Mouse (Mus musculus): ENCODE measurements at regions not wholly inside any gene's neighbourhood (a gene's known extent, or its start where the extent isn't known, plus 50 kb on each side); places are given as distances from the start of the nearest gene placed in this dataset.
A peak's percentile ranks its signal among the peaks of the same experiment; 100 is the strongest.
"Not testable (repeated sequence)": the region's sequence is repeated elsewhere in the genome, so short reads cannot be mapped to it uniquely, and the experiment has no call there.

DNA sequence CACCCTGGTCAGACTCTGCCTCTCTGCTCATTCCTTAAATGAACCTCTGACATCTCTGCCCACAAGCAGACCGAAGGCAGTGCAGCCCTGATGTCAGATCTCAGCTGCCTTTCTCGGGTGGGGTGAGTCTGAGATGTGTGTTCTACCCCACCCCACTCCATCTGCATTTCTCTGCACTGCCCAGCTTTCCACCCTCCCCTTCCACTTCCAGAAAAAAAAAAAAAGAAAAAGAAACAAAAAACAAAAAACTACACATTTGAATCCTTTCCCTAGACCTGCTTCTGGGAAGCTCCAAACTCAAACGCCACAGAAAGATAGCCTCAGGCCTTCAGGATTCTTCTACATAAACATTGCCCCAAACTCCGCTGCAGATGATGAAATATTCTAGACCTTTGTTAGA lies 72.8 kb upstream of the Zfp706 start:
- no peak for TF ChIP-seq CTCF (IDR thresholded peaks at IDR 0.05)
- POLR2A ChIA-PET = no interaction called here
- CTCF ChIA-PET = interaction anchor here (1.1 kb wide), 1 partner anchor 13 kb away, joined by 3 read pairs; no protein-coding TSS in a partner anchor
- in situ Hi-C loops (cut with MboI; ENCODE audit: low pct_unique_long_range_greater_than_20kb) = no loop called here
- ATAC-seq (no peak), DNase-seq (ENCODE audit: low read depth, low spot score) (no peak)
- no peaks in the 10 kb centered on the region for H3K27me3 ChIP-seq

- H3K27me3 ChIP-seq; in situ Hi-C loops (cut with MboI; ENCODE audit: low pct_unique_long_range_greater_than_20kb): not testable (repeated sequence)
Observed at GRCm38 (mm10) chr15:37074207-37074606, 66.6 kb upstream of the Zfp706 start.

GRCm38 (mm10) chr15:37072202-37072862 lies 64.8 kb upstream of the Zfp706 start:
- in situ Hi-C loops (cut with MboI; ENCODE audit: low pct_unique_long_range_greater_than_20kb) = no loop called here
- ChIA-PET CTCF (no interaction called here), POLR2A (interaction anchor here (0.6 kb wide), 1 partner anchor 300 kb away, joined by 6 read pairs; no protein-coding TSS in a partner anchor)
- TF ChIP-seq CTCF (IDR thresholded peaks at IDR 0.05) = no peak
- DNase-seq (ENCODE audit: low read depth, low spot score) (no peak), ATAC-seq (peak; percentile 76)
- no peaks in the 10 kb centered on the region for H3K27me3 ChIP-seq

More at GRCm38 (mm10) chr15:37074207-37074606, 66.6 kb upstream of the Zfp706 start:
- ATAC-seq; POLR2A ChIA-PET; CTCF ChIA-PET; DNase-seq (ENCODE audit: low read depth, low spot score): not testable (repeated sequence)

DNA sequence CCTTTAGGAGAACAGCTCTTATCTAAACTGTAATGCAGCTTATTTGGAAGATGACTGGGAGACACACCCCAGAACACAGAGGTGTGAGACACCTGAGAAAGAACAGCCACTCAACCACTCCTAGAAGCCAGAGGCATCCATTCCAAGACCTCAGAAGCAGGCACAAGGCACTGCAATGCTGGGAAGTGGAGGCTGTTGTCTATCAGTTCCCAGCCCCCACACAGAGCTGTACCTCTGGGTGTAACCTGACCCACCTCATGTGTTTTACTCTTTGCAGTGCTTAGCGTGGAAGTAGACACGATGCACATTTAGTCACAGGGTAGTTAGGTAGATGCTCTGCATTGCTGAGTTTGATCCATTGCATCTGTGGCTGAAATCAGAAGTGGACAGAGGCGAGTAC lies 62.6 kb upstream of the Zfp706 start:
- TF ChIP-seq CTCF (IDR thresholded peaks at IDR 0.05) = no peak
- ChIA-PET CTCF (interaction anchor here (1.6 kb wide), 1 partner anchor 17 kb away, joined by 3 read pairs; no protein-coding TSS in a partner anchor), POLR2A (no interaction called here)
- DNase-seq (ENCODE audit: low read depth, low spot score) (no peak), ATAC-seq (no peak)
- H3K27me3 ChIP-seq = no peaks in the 10 kb centered on the region
- in situ Hi-C loops (cut with MboI; ENCODE audit: low pct_unique_long_range_greater_than_20kb) = no loop called here

DNA sequence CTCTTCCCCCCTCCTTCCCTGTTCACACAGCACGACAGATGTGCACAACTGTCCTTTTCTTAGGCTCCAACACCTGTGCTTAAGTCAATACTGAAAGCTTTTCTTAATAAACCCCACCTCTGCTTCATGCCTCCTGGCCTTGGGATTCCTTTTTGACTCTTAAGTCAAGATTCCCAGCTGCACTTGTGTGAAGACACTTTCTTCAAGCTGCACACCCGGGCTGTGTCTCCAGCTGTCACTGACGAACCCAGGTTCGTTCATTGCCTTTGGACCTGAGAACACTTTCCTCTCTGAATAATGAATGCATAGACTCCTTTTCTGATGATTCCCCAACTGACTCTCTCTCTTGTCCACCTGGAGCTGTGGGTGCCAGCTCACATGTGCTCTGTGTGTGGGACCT lies 59.8 kb upstream of the Zfp706 start:
- no peaks in the 10 kb centered on the region for H3K27me3 ChIP-seq
- no peak for DNase-seq (ENCODE audit: low read depth, low spot score)
- in situ Hi-C loops (cut with MboI; ENCODE audit: low pct_unique_long_range_greater_than_20kb) = no loop called here
- POLR2A ChIA-PET = no interaction called here
- no peak for TF ChIP-seq CTCF (IDR thresholded peaks at IDR 0.05)
- CTCF ChIA-PET = interaction anchor here (0.7 to 1.6 kb wide), 2 partner anchors 13 to 34 kb away, joined by 3 read pairs; no protein-coding TSS in a partner anchor
- no peak for ATAC-seq

DNA sequence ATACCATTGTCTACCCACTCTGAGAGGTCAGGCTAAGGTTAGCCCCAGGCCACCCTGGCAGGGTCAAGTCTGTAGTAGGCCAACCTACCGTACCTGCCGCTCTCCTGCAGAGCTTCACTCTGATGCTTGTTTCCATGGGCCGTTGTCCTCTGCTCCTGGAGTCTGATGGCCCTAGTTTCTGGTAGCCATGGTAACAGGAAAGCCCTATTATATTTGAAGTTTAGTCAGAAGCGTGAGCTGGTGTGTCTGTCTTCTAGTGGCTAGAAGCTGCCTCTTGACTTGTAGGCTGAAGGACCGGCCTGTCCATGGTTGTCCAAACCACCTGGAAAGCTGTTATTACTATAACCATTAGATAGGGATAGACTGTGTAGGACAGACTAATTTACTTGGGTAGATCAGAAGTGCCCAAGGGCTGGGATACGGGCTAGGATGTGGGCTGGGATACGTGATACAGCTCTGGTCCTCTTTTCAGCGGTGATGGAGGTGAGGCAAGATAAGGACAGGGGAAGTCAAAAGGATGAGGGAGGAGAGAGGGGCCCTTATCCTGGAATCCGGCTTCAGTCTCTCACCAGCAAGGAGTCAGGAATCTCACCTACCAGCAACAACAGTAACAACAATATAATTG lies 58.5 kb upstream of the Zfp706 start:
- ATAC-seq (no peak), DNase-seq (ENCODE audit: low read depth, low spot score) (no peak)
- CTCF ChIA-PET = no interaction called here
- TF ChIP-seq CTCF (IDR thresholded peaks at IDR 0.05) = no peak
- H3K27me3 ChIP-seq = no peaks in the 10 kb centered on the region
- in situ Hi-C loops (cut with MboI; ENCODE audit: low pct_unique_long_range_greater_than_20kb) = no loop called here
- POLR2A ChIA-PET = no interaction called here

GRCm38 (mm10) chr15:37065408-37065807 lies 57.8 kb upstream of the Zfp706 start:
- no peak for TF ChIP-seq CTCF (IDR thresholded peaks at IDR 0.05)
- CTCF ChIA-PET = no interaction called here
- DNase-seq (ENCODE audit: low read depth, low spot score) (no peak), ATAC-seq (no peak)
- POLR2A ChIA-PET = no interaction called here
- in situ Hi-C loops (cut with MboI; ENCODE audit: low pct_unique_long_range_greater_than_20kb) = no loop called here
- no peaks in the 10 kb centered on the region for H3K27me3 ChIP-seq

DNA sequence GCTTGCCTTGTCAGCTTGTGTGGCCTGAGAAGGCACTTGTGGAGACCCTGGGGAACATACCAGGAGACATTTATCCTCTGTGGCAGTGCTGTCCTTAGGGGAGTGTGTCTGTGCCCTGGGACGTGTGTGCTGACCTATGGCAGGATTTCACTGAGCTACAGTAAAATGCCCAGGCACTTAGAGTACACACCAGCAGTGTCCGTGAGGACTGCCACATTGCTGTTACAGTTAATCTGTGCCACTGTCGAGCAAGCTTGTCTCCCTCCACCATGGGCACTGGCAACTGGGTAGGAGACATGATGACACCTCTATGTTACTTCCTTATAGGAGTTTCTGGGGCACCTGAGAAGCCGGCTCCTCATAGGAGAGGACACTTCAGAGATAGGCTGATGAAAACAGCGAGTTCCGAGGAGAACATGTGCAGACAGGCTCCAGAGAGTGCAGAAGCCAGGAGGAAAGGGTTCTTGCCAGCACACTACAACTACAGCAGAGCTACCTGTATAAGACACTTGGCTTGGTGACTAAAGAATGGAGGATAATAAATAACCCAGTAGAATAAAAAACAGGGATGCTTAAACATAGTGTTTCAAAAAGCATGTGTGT lies 56.3 kb upstream of the Zfp706 start:
- POLR2A ChIA-PET = no interaction called here
- no peak for ATAC-seq
- in situ Hi-C loops (cut with MboI; ENCODE audit: low pct_unique_long_range_greater_than_20kb) = no loop called here

GRCm38 (mm10) chr15:37062585-37062984 lies 55.0 kb upstream of the Zfp706 start:
- ATAC-seq = no peak
- no peak for TF ChIP-seq CTCF (IDR thresholded peaks at IDR 0.05)
- ChIA-PET CTCF (no interaction called here), POLR2A (no interaction called here)
- DNase-seq (ENCODE audit: low read depth, low spot score) = no peak
- in situ Hi-C loops (cut with MboI; ENCODE audit: low pct_unique_long_range_greater_than_20kb) = no loop called here
- H3K27me3 ChIP-seq = no peaks in the 10 kb centered on the region

More for the DNA sequence above, 56.3 kb upstream of the Zfp706 start:
- no peak for TF ChIP-seq CTCF (IDR thresholded peaks at IDR 0.05)
- CTCF ChIA-PET = interaction anchor here (1.2 kb wide), 1 partner anchor 22 kb away, joined by 5 read pairs; no protein-coding TSS in a partner anchor
- DNase-seq (ENCODE audit: low read depth, low spot score) = no peak
- H3K27me3 ChIP-seq = no peaks in the 10 kb centered on the region

- no peak for TF ChIP-seq CTCF (IDR thresholded peaks at IDR 0.05)
- ATAC-seq = no peak
- no peak for DNase-seq (ENCODE audit: low read depth, low spot score)
- in situ Hi-C loops (cut with MboI; ENCODE audit: low pct_unique_long_range_greater_than_20kb) = no loop called here
- CTCF ChIA-PET = no interaction called here
- H3K27me3 ChIP-seq = no peaks in the 10 kb centered on the region
- POLR2A ChIA-PET = no interaction called here
Observed at GRCm38 (mm10) chr15:37061501-37061900, 53.9 kb upstream of the Zfp706 start.

GRCm38 (mm10) chr15:37060831-37061230 lies 53.3 kb upstream of the Zfp706 start:
- CTCF ChIA-PET = interaction anchor here (1.1 kb wide), 1 partner anchor 19 kb away, joined by 3 read pairs; no protein-coding TSS in a partner anchor
- H3K27me3 ChIP-seq = no peaks in the 10 kb centered on the region
- no peak for TF ChIP-seq CTCF (IDR thresholded peaks at IDR 0.05)
- DNase-seq (ENCODE audit: low read depth, low spot score) = no peak
- ATAC-seq = no peak
- POLR2A ChIA-PET = no interaction called here
- in situ Hi-C loops (cut with MboI; ENCODE audit: low pct_unique_long_range_greater_than_20kb) = no loop called here
